Mouse (Mus musculus) layer of hippocampus, postnatal 10 days (tissue): Measurements from ENCODE around the gene Olfr1404. TPM values are rescaled to one million over a fixed set of nuclear protein-coding genes. Genes with fewer than 3 reads are reported as not detected.
"Not testable (repeated sequence)": the region's sequence is repeated elsewhere in the genome, so short reads cannot be mapped to it uniquely, and the experiment has no call there.

Experiments
- DNase-seq, 2 experiments: peaks; one replicate each; pipeline ENCODE4 v3.0.0; 2021; ENCODE audit warnings: low spot score in 2 of 2
- long read RNA-seq: library from polyadenylated mRNA; stranded (forward); transcript quantifications from one replicate; pipeline ENCODE4 v2.0.0, GENCODE M21; 2023
- total RNA-seq, 2 experiments: library from RNA; stranded (reverse); gene quantifications; 2 replicates each; pipeline ENCODE4 v1.2.3; 2021

The Olfr1404 gene
- not detected for total RNA-seq
- long read RNA-seq: 0 reads

- no peak for DNase-seq
These were observed at the start of gene Olfr1404 for GRCm38 (mm10) chr1:173212092-173212491. Gene Olfr1404 (plus strand): TSS chr1:173212392.

DNA sequence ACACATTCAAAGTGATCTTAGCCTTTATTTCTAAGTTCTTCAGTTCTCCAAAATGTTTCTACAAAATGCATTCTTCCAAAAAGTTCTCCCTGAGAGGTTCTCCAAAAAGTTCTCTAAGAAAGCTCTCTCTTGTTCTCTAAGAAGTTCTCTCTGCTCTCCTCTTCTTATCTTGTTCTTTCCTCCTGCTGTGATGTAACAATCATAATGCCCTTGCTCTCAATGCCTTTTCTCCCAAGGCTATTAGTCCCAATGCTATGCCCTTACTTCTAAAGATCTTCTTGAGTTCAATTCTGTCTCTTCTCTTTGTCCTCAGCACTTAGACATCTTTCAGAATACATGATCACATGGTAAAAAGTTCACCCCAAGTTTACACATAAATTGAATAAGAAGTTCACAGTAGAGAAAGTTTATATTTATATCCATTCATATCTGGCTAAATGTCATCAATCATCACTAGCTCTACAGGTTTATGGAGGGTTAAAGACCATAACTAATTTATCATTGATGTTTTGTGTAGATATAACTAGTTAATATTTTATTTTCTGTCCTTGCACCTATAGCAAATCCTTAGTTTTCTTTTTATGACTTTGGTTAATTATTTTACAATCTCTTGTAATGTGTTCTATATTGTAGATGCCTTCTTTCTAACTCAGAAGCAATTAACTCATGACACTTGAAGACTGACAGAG, 37.9 kb upstream of the Olfr1404 start:
- no peak for DNase-seq

DNA sequence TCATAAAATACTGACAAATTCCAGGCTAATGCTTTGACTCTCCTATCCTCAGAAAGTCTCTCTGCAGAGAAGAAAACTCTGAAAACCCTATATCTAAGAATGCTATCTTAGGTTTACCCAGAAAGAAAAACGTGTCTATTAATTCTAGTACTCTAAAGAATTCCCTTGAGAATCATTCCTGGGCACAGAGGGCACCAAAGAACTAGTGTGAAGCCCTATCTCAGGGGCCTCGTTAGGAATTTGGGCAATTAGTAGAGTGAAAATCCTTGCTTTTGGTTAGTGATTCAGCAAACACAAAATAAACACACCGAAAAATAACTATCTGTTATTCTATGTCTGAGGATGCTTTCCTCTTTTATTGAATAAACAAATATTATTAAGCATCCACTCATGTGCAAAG, 21.7 kb upstream of the Olfr1404 start, which contains the start of gene Olfr1406:
Olfr1406 (minus strand) TSS at position 101 of the 400 bp plus-strand sequence.
- no peak for DNase-seq

- DNase-seq: no peak
These were observed 20.1 kb upstream of the Olfr1404 start for GRCm38 (mm10) chr1:173192059-173192458.

DNA sequence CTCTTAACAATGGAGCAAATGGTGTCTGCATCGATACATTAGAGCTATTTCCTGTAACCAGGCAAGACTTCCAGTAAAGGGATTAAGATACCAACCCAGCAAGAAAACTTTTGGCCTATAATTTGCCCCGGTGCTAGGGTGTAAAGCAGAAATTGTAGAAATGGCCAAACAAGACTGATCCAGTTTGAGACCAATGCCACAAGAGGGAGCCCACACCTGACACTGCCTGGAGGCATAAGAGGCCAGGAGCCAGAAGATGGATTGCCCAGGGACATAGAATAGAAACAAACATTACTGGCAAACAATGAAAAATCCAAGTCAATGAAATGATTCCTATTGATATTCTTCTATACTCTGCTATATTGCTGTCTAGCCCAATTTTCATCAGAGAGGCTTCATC, 15.8 kb upstream of the Olfr1404 start:
- DNase-seq: no peak

- no peak for DNase-seq
These were observed 14.7 kb upstream of the Olfr1404 start, which contains the start of gene Olfr218 for GRCm38 (mm10) chr1:173197508-173197907. Gene Olfr218 (plus strand): TSS chr1:173197808.

GRCm38 (mm10) chr1:173216481-173216880, 4.3 kb downstream of the Olfr1404 start:
- DNase-seq: no peak

- DNase-seq: no peak
These were observed 14.9 kb downstream of the Olfr1404 start, which contains the start of gene Fcer1a for GRCm38 (mm10) chr1:173227081-173227480. Gene Fcer1a (minus strand): TSS chr1:173227214.

- DNase-seq: not testable (repeated sequence)
These were observed 24.8 kb downstream of the Olfr1404 start for GRCm38 (mm10) chr1:173237004-173237403.

- DNase-seq: no peak
These were observed 37.7 kb downstream of the Olfr1404 start for GRCm38 (mm10) chr1:173249888-173250287.

- no peak for DNase-seq
These were observed 53.5 kb downstream of the Olfr1404 start, which contains the start of gene Olfr418 for GRCm38 (mm10) chr1:173265701-173266100. Gene Olfr418 (plus strand): TSS chr1:173266001.

Other genes starting within 250 kb of the Olfr1404 start
- gene Olfr1408, start 75.0 kb upstream of the Olfr1404 start, total RNA-seq: not detected
- not detected for gene Olfr1406, start 21.8 kb upstream of the Olfr1404 start, total RNA-seq
- gene Olfr218, start 14.6 kb upstream of the Olfr1404 start, total RNA-seq: not detected
- gene Fcer1a, start 14.8 kb downstream of the Olfr1404 start, total RNA-seq: not detected
- gene Olfr418, start 53.6 kb downstream of the Olfr1404 start, total RNA-seq: not detected
- not detected for gene Mptx2, start 65.4 kb downstream of the Olfr1404 start, total RNA-seq
- gene Ackr1, start 121.4 kb downstream of the Olfr1404 start, total RNA-seq: 10 to 100 TPM; 77.4 to 81.1 TPM
- 1 to 10 TPM; 3.5 to 5.4 TPM for gene Aim2, start 138.5 kb downstream of the Olfr1404 start, total RNA-seq
- 100 to 1,000 TPM; 324 to 348 TPM for gene Cadm3, start 155.3 kb downstream of the Olfr1404 start, total RNA-seq